Mouse (Mus musculus): ENCODE data around the gene Mesp1.

- TF ChIP-seq EP300 (IDR thresholded peaks at IDR 0.05; ENCODE audit: low read depth) (no peak), CTCF (IDR thresholded peaks at IDR 0.05; ENCODE audit: low read depth) (no peak)
These were observed 11.6 kb downstream of the Mesp1 start for GRCm38 (mm10) chr7:79781826-79782515.

All from liver, embryonic 14.5 days (tissue).